ENCODE assay signal across 17 mouse cellular contexts in the genomic region with DNA sequence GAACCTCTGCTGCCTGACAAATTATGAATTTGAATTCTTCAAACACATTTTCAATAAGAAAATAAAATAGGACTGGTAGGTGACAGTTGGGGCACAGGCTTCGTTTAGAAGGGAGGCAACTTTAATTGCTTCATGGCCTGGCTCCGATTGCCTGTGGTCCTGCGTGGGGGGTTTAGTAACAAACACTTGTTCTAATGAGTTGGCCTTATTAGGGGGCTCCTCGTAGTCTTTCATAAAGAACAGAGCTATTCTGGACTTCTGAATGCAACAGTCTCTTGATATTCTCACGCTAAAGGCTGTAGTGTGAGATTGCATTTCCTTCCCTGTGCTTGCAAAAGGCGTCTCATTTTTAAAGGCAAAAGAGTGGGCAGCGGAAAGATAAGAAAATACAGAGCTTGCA. TPM values are rescaled to one million over a fixed set of nuclear protein-coding genes. Genes with fewer than 3 reads are reported as not detected.
DNase-seq lines count a peak whose midpoint lies in the region; ATAC-seq and TF ChIP-seq lines count a peak whose summit lies in the region.
"Had no signal": no experiment of that assay in that cellular context is flagged by ENCODE, and none has a peak within 500 bp of the region (broad histone marks: within the 10 kb centered on the region; RNA-seq: fewer than 3 reads in every experiment).

No protein-coding gene starts in this region.

- no peak overlapping the region for H3K4me2 ChIP-seq in hindbrain, postnatal 0 days (ENCODE audit: low read depth, low read length)
- H3K4me2 ChIP-seq in lung, embryonic 16.5 days (ENCODE audit: low read depth, low read length), result no peak overlapping the region
- peak overlapping the region; percentile 8; the same call in 1 of the 2 replicates for H3K4me2 ChIP-seq in forebrain, embryonic 13.5 days
- no peak overlapping the region for H3K4me2 ChIP-seq in liver, embryonic 13.5 days
- H3K4me2 ChIP-seq: limb, embryonic 12.5 days had no signal

- H3K4me1 ChIP-seq in hindbrain, embryonic 10.5 days (replicated peaks), result peaks cover 73% of the 10 kb centered on the region
- H3K4me1 ChIP-seq in hindbrain, postnatal 0 days (ENCODE audit: insufficient read depth, low read length), result 0 out of 2 replicates have a peak, but pooled peaks cover 4% of the 10 kb centered on the region
- H3K4me1 ChIP-seq in lung, embryonic 16.5 days (replicated peaks; ENCODE audit: control insufficient read depth, insufficient read depth, low read length), result peaks cover 30% of the 10 kb centered on the region
- peaks cover 39% of the 10 kb centered on the region for H3K4me1 ChIP-seq in forebrain, embryonic 13.5 days
- H3K4me1 ChIP-seq in liver, embryonic 13.5 days (replicated peaks), result peaks cover 52% of the 10 kb centered on the region

- H3K9me3 ChIP-seq in hindbrain, embryonic 10.5 days, result no peaks in the 10 kb centered on the region
- H3K9me3 ChIP-seq in hindbrain, postnatal 0 days (ENCODE audit: low read length), result no peaks in the 10 kb centered on the region
- no peaks in the 10 kb centered on the region for H3K9me3 ChIP-seq in lung, embryonic 16.5 days (ENCODE audit: control insufficient read depth, low read length)
- no peaks in the 10 kb centered on the region for H3K9me3 ChIP-seq in forebrain, embryonic 13.5 days (replicated peaks)
- H3K9me3 ChIP-seq in liver, embryonic 13.5 days (replicated peaks), result no peaks in the 10 kb centered on the region
- H3K9me3 ChIP-seq: limb, embryonic 12.5 days had no signal

- TF ChIP-seq CTCF in hindbrain, postnatal 0 days (IDR thresholded peaks at IDR 0.05; ENCODE audit: low read depth), result no peak

- no peaks in the 10 kb centered on the region for H3K36me3 ChIP-seq in hindbrain, embryonic 10.5 days
- no peaks in the 10 kb centered on the region for H3K36me3 ChIP-seq in hindbrain, postnatal 0 days (ENCODE audit: insufficient read depth, low read length)
- H3K36me3 ChIP-seq in lung, embryonic 16.5 days (ENCODE audit: control insufficient read depth, insufficient read depth, low read length), result no peaks in the 10 kb centered on the region
- H3K36me3 ChIP-seq in forebrain, embryonic 13.5 days (ENCODE audit: poor library complexity, severe bottlenecking), result no peaks in the 10 kb centered on the region
- no peaks in the 10 kb centered on the region for H3K36me3 ChIP-seq in liver, embryonic 13.5 days
- H3K36me3 ChIP-seq: limb, embryonic 12.5 days had no signal

- H3K27ac ChIP-seq in hindbrain, embryonic 10.5 days, result peak overlapping the region; percentile 92
- no peak overlapping the region for H3K27ac ChIP-seq in hindbrain, postnatal 0 days
- peak overlapping the region; percentile 91 for H3K27ac ChIP-seq in lung, embryonic 16.5 days (ENCODE audit: low read length)
- H3K27ac ChIP-seq in forebrain, embryonic 13.5 days, result peak overlapping the region; percentile 80
- H3K27ac ChIP-seq in liver, embryonic 13.5 days, result 0 out of 2 replicates have a peak overlapping the region, but pooled peaks have one; percentile 11

- ATAC-seq in hindbrain, postnatal 0 days, result no peak
- no peak for ATAC-seq in lung, embryonic 16.5 days (ENCODE audit: low read depth)
- no peak for ATAC-seq in forebrain, embryonic 13.5 days
- no peak for ATAC-seq in liver, embryonic 13.5 days (ENCODE audit: low read depth)
- ATAC-seq: CD4-positive, CD25-positive, alpha-beta regulatory T cell, adult 4 months; intestine, postnatal 0 days had no signal

- no peak overlapping the region for H3K9ac ChIP-seq in hindbrain, postnatal 0 days (replicated peaks; ENCODE audit: low read length)
- H3K9ac ChIP-seq in lung, embryonic 16.5 days (ENCODE audit: low read length), result no peak overlapping the region
- H3K9ac ChIP-seq in forebrain, embryonic 13.5 days, result no peak overlapping the region
- no peak overlapping the region for H3K9ac ChIP-seq in liver, embryonic 13.5 days
- H3K9ac ChIP-seq: limb, embryonic 12.5 days had no signal

- DNase-seq in hindbrain, embryonic 10.5 days (ENCODE audit: low spot score), result no peak
- DNase-seq in hindbrain, postnatal 0 days (ENCODE audit: low spot score), result no peak
- no peak for DNase-seq in lung, postnatal 4 days
- DNase-seq in liver, embryonic 13.5 days, result no peak
- DNase-seq in frontal cortex, adult 2 months (ENCODE audit: extremely low spot score in 1 of 2, low spot score in 1 of 2), result no peak
- DNase-seq: adrenal gland, adult 2 months; cerebellum, postnatal 25 days; right cerebral cortex, adult 18-20 months; thymus, postnatal 36 days had no signal

- H3K4me3 ChIP-seq in hindbrain, embryonic 10.5 days, result no peak overlapping the region
- no peak overlapping the region for H3K4me3 ChIP-seq in hindbrain, postnatal 0 days (ENCODE audit: low read length)
- H3K4me3 ChIP-seq in lung, embryonic 16.5 days (ENCODE audit: low read length), result no peak overlapping the region
- H3K4me3 ChIP-seq in forebrain, embryonic 13.5 days, result no peak overlapping the region
- H3K4me3 ChIP-seq in liver, embryonic 13.5 days (replicated peaks), result no peak overlapping the region
- H3K4me3 ChIP-seq: limb, embryonic 12.5 days had no signal

- WGBS in hindbrain, embryonic 10.5 days, result 36% methylated on average over 7 of the region's 7 CpGs
- WGBS in hindbrain, postnatal 0 days, result 41% methylated on average over 7 of the region's 7 CpGs
- WGBS in lung, embryonic 16.5 days, result 59% methylated on average over 7 of the region's 7 CpGs
- 7% methylated on average over 7 of the region's 7 CpGs for WGBS in forebrain, embryonic 13.5 days
- 38% methylated on average over 7 of the region's 7 CpGs for WGBS in liver, embryonic 13.5 days (ENCODE audit: insufficient replicate concordance)

- peaks cover 30% of the 10 kb centered on the region for H3K27me3 ChIP-seq in hindbrain, embryonic 10.5 days (ENCODE audit: insufficient read depth, poor library complexity, severe bottlenecking)
- H3K27me3 ChIP-seq in hindbrain, postnatal 0 days (ENCODE audit: insufficient read depth, low read length), result no peaks in the 10 kb centered on the region
- H3K27me3 ChIP-seq in lung, embryonic 16.5 days (ENCODE audit: control insufficient read depth, insufficient read depth, low read depth, low read length), result no peaks in the 10 kb centered on the region
- H3K27me3 ChIP-seq in forebrain, embryonic 13.5 days, result peaks cover 79% of the 10 kb centered on the region
- no peaks in the 10 kb centered on the region for H3K27me3 ChIP-seq in liver, embryonic 13.5 days
- H3K27me3 ChIP-seq: limb, embryonic 12.5 days had no signal

RNA-seq across cellular contexts. Expression of a gene that starts 33.6 kb away (rescaled TPM):
- 0.05 TPM in 1 of 2 replicates, not detected in the other for polyA plus RNA-seq in hindbrain, embryonic 10.5 days (2016; fragmentation: Nextera tagmentation; extraction: Ambion mirVana)
- total RNA-seq in hindbrain, postnatal 0 days (2014; rRNA removed), result not detected in 2 replicates
- not detected in 2 replicates for polyA plus RNA-seq in hindbrain, postnatal 0 days (2015; fragmentation: Nextera tagmentation; extraction: Ambion mirVana)
- polyA plus RNA-seq in lung, embryonic 16.5 days (2015; fragmentation: Nextera tagmentation; extraction: Ambion mirVana), result 0.05 TPM in 1 of 2 replicates, not detected in the other
- not detected in 2 replicates for polyA plus RNA-seq in forebrain, embryonic 13.5 days (2015; fragmentation: Nextera tagmentation; extraction: Ambion mirVana)
- polyA plus RNA-seq in liver, embryonic 13.5 days (2015; fragmentation: Nextera tagmentation; extraction: Ambion mirVana), result not detected in 2 replicates
- not detected in 2 replicates for polyA plus RNA-seq in frontal cortex, adult 2 months (2012; rRNA removed)
- total RNA-seq: adrenal gland, adult 2 months; gastrocnemius, adult 18-20 months; layer of hippocampus, postnatal 25 days had no signal
- polyA plus RNA-seq: adrenal gland, adult 2 months; CD4-positive, CD25-positive, alpha-beta regulatory T cell, adult 4 months; heart, postnatal 0 days; intestine, postnatal 0 days; limb, embryonic 12.5 days had no signal
